Mouse (Mus musculus) forebrain, embryonic 11.5 days (tissue): ENCODE measurements around the gene Bbip1. TPM values are rescaled to one million over a fixed set of nuclear protein-coding genes. Genes with fewer than 3 reads are reported as not detected.
"Not testable (repeated sequence)": the region's sequence is repeated elsewhere in the genome, so short reads cannot be mapped to it uniquely, and the experiment has no call there.

Experiments
- ATAC-seq: fragments of 200-750 bp; cut with Nextera tagmentation; replicated peaks from 2 replicates; pipeline ENCODE4 v1.8.0; 2017; ENCODE audit warnings: moderate TSS enrichment; ENCODE audit not compliant: low FRiP score
- DNase-seq: peaks from one replicate; pipeline ENCODE4 v3.0.0-alpha.2; 2017; ENCODE audit warnings: low spot score
- H3K27ac ChIP-seq: fragments of 300-500 bp; sonication (generic); 2 replicates; pipeline ENCODE4 v1.5.1; 2014; ENCODE audit warnings: low read depth, low read length
- H3K27me3 ChIP-seq: fragments of 300-500 bp; sonication (generic); 2 replicates; pipeline ENCODE4 v1.6.1; 2014; ENCODE audit warnings: mild to moderate bottlenecking, low read length, mixed read lengths; ENCODE audit not compliant: control insufficient read depth, insufficient read depth
- H3K36me3 ChIP-seq: fragments of 300-500 bp; sonication (generic); 2 replicates; pipeline ENCODE4 v1.6.1; 2014; ENCODE audit warnings: mild to moderate bottlenecking, low read length, moderate library complexity, mixed read lengths; ENCODE audit not compliant: control insufficient read depth, insufficient read depth
- H3K4me1 ChIP-seq: fragments of 300-500 bp; sonication (generic); replicated peaks from 2 replicates; pipeline ENCODE4 v1.6.1; 2014; ENCODE audit warnings: low read length, mixed read lengths; ENCODE audit not compliant: control insufficient read depth, insufficient read depth
- H3K4me2 ChIP-seq: fragments of 300-500 bp; sonication (generic); 2 replicates; pipeline ENCODE4 v1.6.1; 2014; ENCODE audit warnings: low read depth, mild to moderate bottlenecking, low read length, moderate library complexity, mixed read lengths; ENCODE audit not compliant: severe bottlenecking
- H3K4me3 ChIP-seq: fragments of 300-500 bp; sonication (generic); 2 replicates; pipeline ENCODE4 v1.5.1; 2014; ENCODE audit warnings: low read depth, low read length
- H3K9ac ChIP-seq: fragments of 300-500 bp; sonication (generic); 2 replicates; pipeline ENCODE4 v1.6.1; 2014; ENCODE audit warnings: low read length
- H3K9me3 ChIP-seq: fragments of 300-500 bp; sonication (generic); 2 replicates; pipeline ENCODE4 v1.6.1; 2016; ENCODE audit warnings: low read length, mixed read lengths; ENCODE audit not compliant: control insufficient read depth
- WGBS: fragments of 180-500 bp; shearing (Covaris S2); extraction: QIAGEN DNeasy Blood & Tissue Kit; methylation state at CpG from one replicate; pipeline ENCODE4 v1.1.7; 2014; 5-methylcytosine and 5-hydroxymethylcytosine counted together
- polyA plus RNA-seq: library from polyadenylated mRNA; unstranded; fragments of >200 nt; fragmentation: Nextera tagmentation; extraction: Ambion mirVana; gene quantifications from 2 replicates; pipeline ENCODE4 v1.2.1, GENCODE M21; 2014

Gene Bbip1
- polyA plus RNA-seq, 1 experiment from 2014 or later: 138 TPM

DNA sequence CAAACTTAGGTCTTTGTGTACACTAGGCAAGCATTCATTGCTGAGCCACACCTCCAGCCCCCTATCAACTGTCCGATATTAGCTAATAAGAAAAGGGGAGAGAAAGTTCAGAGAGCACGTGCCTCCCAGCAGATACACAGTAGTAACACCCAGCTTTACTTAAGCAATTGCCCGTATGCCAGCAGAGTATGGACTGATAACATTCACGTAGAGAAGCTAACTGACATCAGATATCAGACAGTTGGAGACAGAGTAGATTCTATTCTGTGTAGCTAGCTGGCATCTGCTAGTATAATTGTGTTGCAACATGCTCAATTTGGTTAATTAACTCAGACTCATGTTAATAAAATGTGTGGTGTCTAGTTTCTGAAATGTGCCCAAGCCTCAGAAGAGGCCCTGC lies 3.3 kb downstream of the Bbip1 start:
- no peak overlapping the region for H3K27ac ChIP-seq
- H3K4me3 ChIP-seq: no peak overlapping the region
- ATAC-seq: no peak
- WGBS: 91% methylated on average over 4 of the region's 4 CpGs
- no peak overlapping the region for H3K9ac ChIP-seq
- H3K4me2 ChIP-seq: no peak overlapping the region
- H3K4me1 ChIP-seq: peaks cover 4% of the 10 kb centered on the region; the same call in 1 of the 2 replicates
- no peaks in the 10 kb centered on the region for H3K27me3 ChIP-seq
- H3K9me3 ChIP-seq: no peaks in the 10 kb centered on the region
- no peaks in the 10 kb centered on the region for H3K36me3 ChIP-seq
- DNase-seq: no peak

DNA sequence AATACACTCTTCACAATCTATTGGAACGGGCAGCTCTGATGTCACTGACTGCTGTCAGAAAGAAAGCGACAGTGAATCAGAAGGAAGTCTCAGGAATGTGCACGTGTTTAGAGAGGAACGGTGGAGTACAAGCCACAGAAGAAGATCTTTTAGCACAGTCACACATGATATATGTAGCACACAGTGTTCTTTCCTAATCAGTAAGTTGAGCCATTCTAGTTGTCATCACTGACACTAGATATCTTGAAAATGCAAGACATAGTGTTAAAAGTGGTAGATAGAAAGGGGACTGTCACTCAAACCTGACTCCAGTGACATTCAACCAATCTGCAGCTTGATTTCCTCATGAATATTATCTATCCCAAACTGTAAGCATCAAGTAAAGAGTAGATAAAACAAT lies 5.0 kb downstream of the Bbip1 start:
- Histone ChIP-seq H3K4me2 (no peak overlapping the region), H3K27ac (no peak overlapping the region), H3K36me3 (no peaks in the 10 kb centered on the region), H3K27me3 (no peaks in the 10 kb centered on the region), H3K4me3 (no peak overlapping the region), H3K9ac (no peak overlapping the region), H3K4me1 (peaks cover 4% of the 10 kb centered on the region; the same call in 1 of the 2 replicates), H3K9me3 (no peaks in the 10 kb centered on the region)
- 90% methylated on average over 4 of the region's 4 CpGs for WGBS
- DNase-seq (no peak), ATAC-seq (no peak)

DNA sequence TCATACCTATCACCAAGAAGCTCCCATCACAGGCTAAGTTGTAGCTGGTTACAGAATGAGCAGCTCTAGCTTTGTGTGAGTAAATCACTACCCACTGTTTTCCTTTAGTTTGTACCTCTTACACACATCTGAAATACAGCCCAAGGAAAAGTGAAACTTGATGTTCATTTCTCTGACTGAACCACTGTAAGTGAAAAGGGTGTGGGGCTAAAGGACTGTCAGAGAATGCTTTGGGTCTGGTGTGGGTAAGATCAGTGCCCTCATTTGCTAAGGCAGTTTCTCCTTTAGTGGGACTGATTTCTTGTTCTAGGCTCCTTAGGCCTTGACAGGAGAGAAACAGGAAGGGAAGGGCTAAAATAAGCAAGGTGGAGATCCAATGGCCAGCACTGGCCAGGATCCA lies 10.4 kb downstream of the Bbip1 start:
- Histone ChIP-seq H3K27ac (no peak overlapping the region), H3K36me3 (no peaks in the 10 kb centered on the region), H3K27me3 (no peaks in the 10 kb centered on the region), H3K9me3 (no peaks in the 10 kb centered on the region), H3K9ac (no peak overlapping the region), H3K4me1 (no peaks in the 10 kb centered on the region), H3K4me2 (no peak overlapping the region), H3K4me3 (no peak overlapping the region)
- ATAC-seq (no peak), DNase-seq (no peak)

DNA sequence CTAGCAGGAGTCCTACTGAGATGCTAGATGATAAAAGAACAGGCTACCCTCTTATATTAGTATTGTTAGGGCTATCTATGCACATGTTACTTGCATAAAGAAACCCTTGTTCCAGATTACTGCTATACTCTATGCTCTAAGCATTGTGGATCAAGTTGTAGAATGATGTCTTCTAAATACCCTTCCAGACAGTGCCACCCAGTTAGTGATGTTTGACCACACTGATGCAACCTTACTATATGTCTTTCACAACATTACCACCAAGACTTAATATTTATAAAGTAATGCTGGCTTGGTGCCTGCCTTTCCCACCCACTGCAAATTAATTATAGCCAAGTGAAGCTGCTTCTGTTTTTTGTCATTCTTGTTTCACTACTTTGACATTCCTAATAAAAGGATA lies 11.4 kb downstream of the Bbip1 start:
- Histone ChIP-seq H3K27ac (no peak overlapping the region), H3K4me1 (no peaks in the 10 kb centered on the region), H3K9me3 (no peaks in the 10 kb centered on the region), H3K4me2 (no peak overlapping the region), H3K4me3 (no peak overlapping the region), H3K36me3 (no peaks in the 10 kb centered on the region), H3K9ac (no peak overlapping the region), H3K27me3 (no peaks in the 10 kb centered on the region)
- ATAC-seq (no peak), DNase-seq (no peak)

DNA sequence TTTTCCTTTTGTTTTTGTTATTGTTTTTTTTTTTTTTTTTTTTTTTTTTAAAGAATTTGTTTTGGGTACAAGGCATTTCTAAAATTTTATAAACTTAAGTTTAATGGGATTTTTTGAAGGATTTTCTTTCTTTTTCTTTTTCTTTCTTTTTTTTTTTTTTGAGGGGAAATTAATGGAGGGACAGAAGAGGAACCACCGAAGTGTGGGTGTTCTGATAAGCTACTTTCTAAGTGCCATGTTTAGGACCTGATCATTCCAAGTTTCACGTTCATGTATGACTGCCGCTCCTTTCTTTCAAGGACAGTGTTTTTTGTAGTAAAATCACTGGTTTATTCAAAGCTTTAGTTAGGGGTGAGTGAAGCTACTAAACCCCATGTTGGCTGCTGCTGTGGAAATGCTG lies 15.2 kb downstream of the Bbip1 start:
- ATAC-seq: no peak
- Histone ChIP-seq H3K4me3 (no peak overlapping the region), H3K27me3 (no peaks in the 10 kb centered on the region), H3K4me2 (no peak overlapping the region), H3K9me3 (no peaks in the 10 kb centered on the region), H3K27ac (no peak overlapping the region), H3K36me3 (0 out of 2 replicates have a peak, but pooled peaks cover 2% of the 10 kb centered on the region), H3K4me1 (no peaks in the 10 kb centered on the region), H3K9ac (no peak overlapping the region)
- 94% methylated on average over 3 of the region's 3 CpGs for WGBS
- DNase-seq: no peak

DNA sequence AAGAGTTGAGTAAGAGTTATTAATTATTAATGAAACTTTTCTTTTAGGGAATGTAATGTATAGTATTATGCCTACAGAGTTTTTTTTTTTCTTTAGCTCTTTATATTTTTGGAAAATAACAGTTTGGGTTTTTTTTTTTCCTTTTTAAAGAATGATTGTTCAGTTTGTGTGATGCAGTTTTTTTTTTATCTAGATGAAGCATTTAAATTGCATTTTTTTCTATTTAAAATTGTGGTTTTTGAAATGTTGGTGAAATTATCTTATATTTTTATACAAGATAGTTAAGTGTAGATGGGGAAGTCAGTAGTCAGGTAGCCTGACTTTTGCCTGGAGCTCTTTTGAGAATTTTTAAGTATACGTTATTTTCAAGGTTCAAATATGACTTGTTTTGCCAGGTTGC lies 17.7 kb downstream of the Bbip1 start:
- 92% methylated on average over 1 of the region's 1 CpGs for WGBS
- no peak overlapping the region for H3K9ac ChIP-seq
- no peak overlapping the region for H3K27ac ChIP-seq
- H3K27me3 ChIP-seq: no peaks in the 10 kb centered on the region
- 0 out of 2 replicates have a peak, but pooled peaks cover 2% of the 10 kb centered on the region for H3K36me3 ChIP-seq
- ATAC-seq (no peak), DNase-seq (no peak)
- no peak overlapping the region for H3K4me2 ChIP-seq
- H3K4me3 ChIP-seq: no peak overlapping the region
- no peaks in the 10 kb centered on the region for H3K4me1 ChIP-seq
- no peaks in the 10 kb centered on the region for H3K9me3 ChIP-seq

DNA sequence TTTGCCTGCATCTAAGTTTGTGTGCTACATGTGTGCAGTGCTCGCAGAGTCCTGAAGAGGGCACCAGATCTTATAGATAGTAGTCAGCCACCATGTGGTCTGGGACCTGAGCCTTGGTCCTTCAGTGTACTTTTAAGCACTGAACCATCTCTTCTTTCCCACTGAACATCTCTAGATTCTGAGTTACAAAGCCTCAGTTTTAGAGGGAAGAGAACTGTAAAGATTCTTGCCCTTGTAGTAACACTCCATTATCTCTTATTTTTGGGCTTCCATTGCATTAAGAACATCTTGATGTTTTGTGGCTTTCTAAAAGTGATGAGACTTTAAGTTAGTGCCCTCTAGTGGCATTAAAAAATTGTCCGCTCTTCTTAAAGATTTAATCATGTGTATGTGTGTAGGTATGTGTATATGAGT lies 19.1 kb downstream of the Bbip1 start:
- Histone ChIP-seq H3K9ac (no peak overlapping the region), H3K27me3 (no peaks in the 10 kb centered on the region), H3K27ac (no peak overlapping the region), H3K4me1 (no peaks in the 10 kb centered on the region), H3K4me3 (no peak overlapping the region), H3K4me2 (no peak overlapping the region), H3K9me3 (no peaks in the 10 kb centered on the region), H3K36me3 (0 out of 2 replicates have a peak, but pooled peaks cover 2% of the 10 kb centered on the region)
- whole genome bisulfite sequencing: 71% methylated on average over 2 of the region's 2 CpGs
- DNase-seq (no peak), ATAC-seq (no peak)

DNA sequence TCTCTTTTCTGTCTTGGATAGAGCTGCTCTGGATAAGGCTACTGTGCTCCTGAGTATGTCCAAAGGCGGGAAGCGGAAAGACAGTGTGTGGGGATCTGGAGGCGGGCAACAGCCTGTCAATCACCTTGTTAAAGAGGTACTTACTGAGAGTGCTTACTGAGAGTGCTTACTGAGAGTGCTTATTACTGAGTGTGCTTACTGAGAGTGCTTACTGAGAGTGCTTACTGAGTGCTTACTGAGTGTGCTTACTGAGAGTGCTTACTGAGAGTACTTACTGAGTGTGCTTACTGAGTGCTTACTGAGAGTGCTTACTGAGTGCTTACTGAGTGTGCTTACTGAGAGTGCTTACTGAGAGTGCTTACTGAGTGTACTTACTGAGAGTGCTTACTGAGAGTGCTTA lies 22.4 kb downstream of the Bbip1 start:
- 89% methylated on average over 3 of the region's 3 CpGs for whole genome bisulfite sequencing
- not testable (repeated sequence) for H3K36me3 ChIP-seq, H3K4me3 ChIP-seq, H3K27me3 ChIP-seq, H3K4me1 ChIP-seq, H3K27ac ChIP-seq, ATAC-seq, H3K9me3 ChIP-seq, H3K9ac ChIP-seq, DNase-seq, H3K4me2 ChIP-seq

DNA sequence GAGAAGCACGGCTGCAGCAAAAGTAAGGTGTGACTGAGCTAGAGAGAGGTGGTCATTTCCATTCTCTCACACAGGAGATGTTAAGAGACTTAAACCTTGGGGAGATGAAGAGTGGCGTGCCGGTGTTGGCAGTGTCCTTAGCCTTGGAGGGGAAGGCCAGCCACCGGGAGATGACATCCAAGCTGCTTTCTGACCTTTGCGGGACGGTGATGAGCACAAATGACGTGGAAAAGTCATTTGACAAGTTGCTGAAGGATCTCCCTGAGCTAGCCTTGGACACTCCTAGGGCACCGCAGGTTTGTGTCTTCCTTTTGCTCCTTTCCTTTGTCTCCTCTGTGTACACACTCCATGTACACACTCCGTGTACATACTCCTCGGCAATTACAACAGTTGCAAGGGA lies 24.9 kb downstream of the Bbip1 start:
- no peak for DNase-seq
- Histone ChIP-seq H3K4me2 (no peak overlapping the region), H3K27me3 (no peaks in the 10 kb centered on the region), H3K9me3 (no peaks in the 10 kb centered on the region), H3K27ac (no peak overlapping the region), H3K36me3 (0 out of 2 replicates have a peak, but pooled peaks cover under 1% of the 10 kb centered on the region), H3K4me3 (no peak overlapping the region), H3K9ac (no peak overlapping the region), H3K4me1 (no peaks in the 10 kb centered on the region)
- ATAC-seq: no peak
- WGBS: 96% methylated on average over 10 of the region's 10 CpGs
